Mouse (Mus musculus): ENCODE measurements at regions not wholly inside any gene's neighbourhood (a gene's known extent, or its start where the extent isn't known, plus 50 kb on each side); places are given as distances from the start of the nearest gene placed in this dataset.

DNA sequence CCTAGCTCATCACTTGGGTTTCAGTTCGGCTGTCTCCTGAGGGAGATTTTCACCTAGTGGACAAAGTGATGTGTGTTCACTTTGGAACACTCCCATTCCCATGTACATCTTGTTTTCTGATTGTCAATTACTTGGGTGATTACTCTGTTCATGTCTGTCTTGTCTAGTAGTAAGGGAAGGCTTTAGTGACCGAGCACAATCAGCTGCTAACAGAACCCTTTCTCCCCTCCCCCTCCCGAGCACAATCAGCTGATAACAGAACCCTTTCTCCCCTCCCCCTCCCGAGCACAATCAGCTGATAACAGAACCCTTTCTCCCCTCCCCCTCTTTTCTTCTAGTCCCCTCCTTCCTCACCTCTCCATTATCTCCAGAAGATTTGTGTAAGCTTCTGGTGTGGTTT, 79.6 kb upstream of the Plppr4 start:
- WGBS: 10% methylated on average over 4 of the region's 4 CpGs
- Histone ChIP-seq H3K4me1 (replicated peaks) (no peaks in the 10 kb centered on the region; the same call in 1 of the 2 replicates), H3K9me3 (replicated peaks) (no peaks in the 10 kb centered on the region), H3K27ac (no peak overlapping the region), H3K9ac (no peak overlapping the region), H3K27me3 (no peaks in the 10 kb centered on the region), H3K36me3 (no peaks in the 10 kb centered on the region), H3K4me3 (no peak overlapping the region), H3K4me2 (no peak overlapping the region)
- no peak for ATAC-seq (replicated peaks; ENCODE audit: insufficient number of reproducible peaks, insufficient read depth, low FRiP score, low read depth)

DNA sequence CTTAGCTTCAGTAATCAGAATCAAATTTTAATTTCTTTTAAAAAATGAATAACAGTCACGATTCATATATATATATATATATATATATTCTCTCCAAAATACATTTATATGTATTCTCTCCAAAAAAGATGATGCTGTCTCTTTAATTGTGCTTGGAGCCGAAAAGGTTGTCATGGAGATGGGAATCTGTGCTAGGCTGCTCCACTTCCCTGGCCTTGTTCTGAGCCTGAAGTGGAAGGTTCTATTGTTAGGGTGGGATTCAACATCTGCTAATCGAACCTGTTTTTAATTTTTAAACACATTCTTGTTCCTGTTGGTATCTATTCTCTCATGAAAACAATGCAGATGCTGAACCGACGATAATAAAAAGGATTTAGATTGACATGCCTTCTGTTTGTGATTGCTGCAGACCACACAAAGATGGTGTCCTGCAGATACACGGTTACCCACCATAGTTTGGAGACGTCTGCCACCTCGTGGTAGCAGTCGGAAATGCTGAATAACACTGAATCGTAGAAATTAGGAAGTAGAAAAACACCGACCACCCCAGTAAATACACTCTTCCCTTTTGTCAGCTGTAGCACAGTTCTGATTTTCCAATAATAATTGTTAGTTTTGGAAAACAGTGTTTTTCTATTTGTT, 77.9 kb upstream of the Plppr4 start:
- ATAC-seq (replicated peaks; ENCODE audit: insufficient number of reproducible peaks, insufficient read depth, low FRiP score, low read depth): no peak
- Histone ChIP-seq H3K9me3 (replicated peaks) (no peaks in the 10 kb centered on the region), H3K36me3 (no peaks in the 10 kb centered on the region), H3K27me3 (no peaks in the 10 kb centered on the region), H3K4me3 (no peak overlapping the region), H3K9ac (no peak overlapping the region), H3K4me1 (replicated peaks) (no peaks in the 10 kb centered on the region; the same call in 1 of the 2 replicates), H3K27ac (no peak overlapping the region), H3K4me2 (no peak overlapping the region)
- WGBS: 18% methylated on average over 11 of the region's 11 CpGs

DNA sequence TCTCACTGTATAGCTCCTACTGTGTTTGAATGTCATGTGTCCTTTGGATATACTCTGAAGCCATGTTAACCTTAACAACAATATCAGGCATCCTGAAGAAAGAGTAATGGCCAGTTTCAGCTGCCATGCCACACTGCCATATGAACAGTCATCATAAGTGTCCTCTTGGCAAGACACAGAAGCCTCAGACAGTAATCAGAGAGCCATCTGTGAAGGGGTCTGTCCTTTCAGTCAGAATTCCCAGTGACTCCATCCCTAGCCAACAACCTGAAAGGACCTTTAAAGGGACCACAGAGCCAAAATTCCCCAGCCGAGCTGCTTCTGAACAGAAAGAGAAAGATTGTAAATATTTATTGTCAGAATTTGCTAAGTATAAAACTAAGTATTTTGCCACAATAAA, 63.9 kb upstream of the Plppr4 start:
- no peaks in the 10 kb centered on the region for H3K36me3 ChIP-seq
- H3K4me1 ChIP-seq (replicated peaks): no peaks in the 10 kb centered on the region
- no peak for ATAC-seq (replicated peaks; ENCODE audit: insufficient number of reproducible peaks, insufficient read depth, low FRiP score, low read depth)
- no peak overlapping the region for H3K9ac ChIP-seq
- no peak overlapping the region for H3K27ac ChIP-seq
- H3K4me2 ChIP-seq: no peak overlapping the region
- H3K27me3 ChIP-seq: no peaks in the 10 kb centered on the region
- no peak overlapping the region for H3K4me3 ChIP-seq
- no peaks in the 10 kb centered on the region for H3K9me3 ChIP-seq (replicated peaks)
- WGBS: 71% methylated on average over 1 of the region's 1 CpGs

DNA sequence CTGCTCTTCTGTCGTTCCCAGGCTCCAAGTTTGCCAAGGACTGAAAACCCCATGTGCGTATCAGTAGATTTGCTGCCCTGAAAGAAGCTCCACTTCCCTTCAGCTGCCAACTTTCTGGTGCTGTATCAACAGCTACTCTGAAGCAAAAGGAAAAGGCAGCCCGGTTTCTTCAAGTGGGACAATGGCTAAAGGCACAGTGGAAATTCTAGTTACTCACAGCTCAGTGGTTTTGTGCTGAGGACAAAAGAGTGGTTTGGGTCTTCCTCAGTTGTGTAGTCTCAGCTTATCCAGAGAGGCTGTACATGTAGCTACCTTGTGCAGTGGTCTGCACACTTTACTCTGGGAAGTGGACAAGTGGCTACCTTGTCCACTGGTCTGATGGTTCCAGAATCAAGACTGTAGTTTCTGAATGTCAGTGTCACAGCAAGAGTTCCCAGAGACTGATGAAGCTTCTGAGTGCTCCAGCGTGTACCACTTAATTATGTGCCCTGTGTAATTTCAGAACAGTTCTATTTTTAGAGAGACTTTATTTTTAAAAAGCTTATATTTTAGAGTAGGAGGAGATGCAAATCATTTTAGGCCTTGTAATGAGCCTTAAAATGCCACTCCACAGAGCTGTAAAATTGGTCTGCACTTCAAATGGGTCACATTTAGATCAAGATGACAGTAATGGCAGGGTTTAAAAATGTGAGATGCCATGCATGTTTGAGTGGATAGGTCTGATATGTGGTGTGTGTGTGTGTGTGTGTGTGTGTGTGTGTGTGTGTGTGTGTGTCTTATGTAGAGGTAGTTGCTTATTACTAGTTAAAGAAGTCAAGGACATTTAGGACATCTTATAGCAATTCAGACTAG, 52.4 kb upstream of the Plppr4 start:
- Histone ChIP-seq H3K9ac (no peak overlapping the region), H3K27ac (no peak overlapping the region), H3K27me3 (no peaks in the 10 kb centered on the region), H3K36me3 (no peaks in the 10 kb centered on the region), H3K9me3 (replicated peaks) (no peaks in the 10 kb centered on the region), H3K4me1 (replicated peaks) (no peaks in the 10 kb centered on the region), H3K4me3 (no peak overlapping the region), H3K4me2 (no peak overlapping the region)
- no peak for ATAC-seq (replicated peaks; ENCODE audit: insufficient number of reproducible peaks, insufficient read depth, low FRiP score, low read depth)
- WGBS: 62% methylated on average over 4 of the region's 4 CpGs
